Mouse (Mus musculus): ENCODE results near the gene Zfp612. TPM values are rescaled to one million over a fixed set of nuclear protein-coding genes. Genes with fewer than 3 reads are reported as not detected.

Gene Zfp612
- total RNA-seq, 1 experiment from 2014 or later: 10.0 TPM

- DNase-seq: no peak
These were observed 54.7 kb downstream of the Zfp612 start for GRCm38 (mm10) chr8:110134236-110134635.

DNA sequence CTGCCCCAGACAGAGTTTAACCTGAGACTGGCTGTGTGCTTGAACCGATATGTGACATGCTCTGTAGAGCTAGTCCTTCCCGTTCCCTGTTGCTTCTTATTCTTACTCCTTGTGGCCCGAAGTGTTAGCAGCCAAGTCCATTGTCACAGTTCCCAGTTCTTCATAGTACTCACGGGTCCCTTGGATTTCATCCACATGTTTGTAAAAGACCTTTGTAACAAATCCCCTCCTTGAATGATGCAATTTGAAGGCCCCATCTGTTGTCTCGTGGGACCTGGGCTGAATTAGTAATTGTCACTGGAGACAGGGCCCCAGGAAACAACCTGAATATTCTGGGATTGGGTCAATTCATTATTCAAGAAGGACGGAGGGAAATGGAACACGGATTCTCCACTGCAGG, 56.0 kb downstream of the Zfp612 start:
- DNase-seq: no peak

GRCm38 (mm10) chr8:110140156-110140555, 60.6 kb downstream of the Zfp612 start:
- DNase-seq: no peak

GRCm38 (mm10) chr8:110140770-110141169, 61.2 kb downstream of the Zfp612 start:
- DNase-seq: no peak

Other genes with a start within 250 kb of the Zfp612 start
- gene Phlpp2, start 211.2 kb upstream of the Zfp612 start, total RNA-seq (2021): 10.0 and 11.0 TPM in 2 replicates
- not detected in 2 replicates for gene Marveld3, start 117.5 kb upstream of the Zfp612 start, total RNA-seq (2021)
- gene Tat, start 89.3 kb upstream of the Zfp612 start, total RNA-seq (2021): 6.9 TPM in 1 of 2 replicates, not detected in the other
- gene Chst4, start 40.0 kb upstream of the Zfp612 start, total RNA-seq (2021): 0.27 and 0.62 TPM in 2 replicates
- gene Gm21964, start 21.5 kb downstream of the Zfp612 start, total RNA-seq (2021): not detected in 2 replicates
- gene Gm17720, start 23.0 kb downstream of the Zfp612 start, total RNA-seq (2021): not detected in 2 replicates
- 0.52 TPM in 1 of 2 replicates, not detected in the other for gene Calb2, start 88.5 kb downstream of the Zfp612 start, total RNA-seq (2021)
- gene Cmtr2, start 135.9 kb downstream of the Zfp612 start, total RNA-seq (2021): 8.6 and 9.6 TPM in 2 replicates
- gene Hydin, start 187.2 kb downstream of the Zfp612 start, total RNA-seq (2021): 0.33 and 0.49 TPM in 2 replicates

All from adrenal gland, postnatal 25 days (tissue).